Mouse (Mus musculus): Measurements from ENCODE around the gene Hsd17b14.
"Not testable (repeated sequence)": the region's sequence is repeated elsewhere in the genome, so short reads cannot be mapped to it uniquely, and the experiment has no call there.

The Hsd17b14 gene

DNA sequence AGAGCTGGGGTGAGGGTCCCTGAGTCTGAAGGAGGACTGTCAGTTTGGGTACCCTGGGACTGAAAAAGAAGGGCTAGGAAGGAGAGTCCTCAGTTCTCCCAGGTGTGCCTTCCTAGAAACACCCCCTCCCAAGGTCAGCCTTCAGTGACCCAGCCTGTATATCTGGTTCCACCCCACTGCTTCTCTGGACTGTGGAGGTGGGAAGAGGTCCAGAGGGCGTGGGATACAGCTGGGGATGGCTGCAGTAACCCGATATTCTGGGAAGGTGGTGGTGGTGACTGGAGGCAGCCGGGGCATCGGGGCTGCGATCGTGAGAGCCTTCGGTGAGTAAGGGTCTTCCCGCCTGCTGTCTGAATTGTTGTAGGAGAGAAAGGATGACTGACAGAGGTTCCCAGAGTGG, at the start of gene Hsd17b14:
Gene Hsd17b14, plus strand, starts transcription at position 150 of the 400 bp plus-strand sequence.
- DNase-seq, result no peak

DNA sequence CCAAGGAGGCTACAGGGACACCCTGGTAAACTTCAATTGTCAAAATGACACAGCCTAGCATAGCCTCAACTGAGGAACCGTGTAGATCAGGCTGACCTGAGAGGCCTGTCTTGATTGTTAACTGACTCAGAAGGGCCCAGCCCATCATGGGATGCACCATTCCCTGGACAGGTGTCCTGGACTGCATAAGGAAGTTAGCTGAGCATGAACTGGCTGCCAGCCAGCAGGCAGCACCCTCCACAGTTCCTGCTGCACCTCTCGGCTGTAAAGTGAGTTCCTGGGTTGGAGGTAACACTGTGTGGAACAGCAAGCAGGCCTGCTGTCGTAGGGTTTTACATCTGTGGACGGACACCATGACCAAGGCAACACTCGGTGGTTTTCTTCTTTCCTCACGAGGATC, 47.1 kb upstream of the Hsd17b14 start:
- no peak for DNase-seq

- DNase-seq, result no peak
Measured at GRCm38 (mm10) chr7:45508561-45508960, 46.1 kb upstream of the Hsd17b14 start.

DNA sequence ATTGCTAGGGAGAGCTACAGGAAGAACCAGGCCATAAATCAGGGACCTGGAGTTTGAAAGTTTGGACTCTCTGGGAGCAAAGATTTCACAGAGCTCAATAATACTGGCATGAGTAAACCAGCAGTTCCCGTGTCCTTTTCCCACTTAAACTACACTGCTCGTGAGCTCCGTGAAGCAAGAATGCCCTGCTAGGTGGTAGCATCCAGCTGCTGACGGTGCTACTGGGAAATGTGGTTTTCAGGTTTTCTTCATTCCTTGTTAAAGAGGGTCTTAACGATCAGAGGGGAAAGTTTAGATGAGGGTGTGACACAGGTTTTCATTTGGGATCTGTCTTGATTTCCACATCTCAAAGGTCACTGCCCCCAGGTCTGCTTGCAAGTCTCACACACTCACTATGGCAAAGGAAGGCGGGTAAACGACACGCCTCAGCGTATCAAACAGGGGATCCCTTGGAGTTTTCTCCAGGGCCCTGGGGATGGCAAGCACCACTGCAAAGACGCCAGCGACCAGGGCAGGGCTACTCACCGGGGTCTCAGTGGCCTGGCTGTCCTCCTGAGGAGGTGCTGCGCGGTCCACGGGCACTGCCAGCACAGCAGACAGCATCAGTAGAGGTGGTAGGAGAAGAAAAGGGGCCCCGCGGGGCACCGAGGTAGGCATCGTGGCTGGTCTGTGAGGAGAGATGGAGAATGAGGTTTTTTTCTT, 45.4 kb upstream of the Hsd17b14 start:
- no peak for DNase-seq

DNA sequence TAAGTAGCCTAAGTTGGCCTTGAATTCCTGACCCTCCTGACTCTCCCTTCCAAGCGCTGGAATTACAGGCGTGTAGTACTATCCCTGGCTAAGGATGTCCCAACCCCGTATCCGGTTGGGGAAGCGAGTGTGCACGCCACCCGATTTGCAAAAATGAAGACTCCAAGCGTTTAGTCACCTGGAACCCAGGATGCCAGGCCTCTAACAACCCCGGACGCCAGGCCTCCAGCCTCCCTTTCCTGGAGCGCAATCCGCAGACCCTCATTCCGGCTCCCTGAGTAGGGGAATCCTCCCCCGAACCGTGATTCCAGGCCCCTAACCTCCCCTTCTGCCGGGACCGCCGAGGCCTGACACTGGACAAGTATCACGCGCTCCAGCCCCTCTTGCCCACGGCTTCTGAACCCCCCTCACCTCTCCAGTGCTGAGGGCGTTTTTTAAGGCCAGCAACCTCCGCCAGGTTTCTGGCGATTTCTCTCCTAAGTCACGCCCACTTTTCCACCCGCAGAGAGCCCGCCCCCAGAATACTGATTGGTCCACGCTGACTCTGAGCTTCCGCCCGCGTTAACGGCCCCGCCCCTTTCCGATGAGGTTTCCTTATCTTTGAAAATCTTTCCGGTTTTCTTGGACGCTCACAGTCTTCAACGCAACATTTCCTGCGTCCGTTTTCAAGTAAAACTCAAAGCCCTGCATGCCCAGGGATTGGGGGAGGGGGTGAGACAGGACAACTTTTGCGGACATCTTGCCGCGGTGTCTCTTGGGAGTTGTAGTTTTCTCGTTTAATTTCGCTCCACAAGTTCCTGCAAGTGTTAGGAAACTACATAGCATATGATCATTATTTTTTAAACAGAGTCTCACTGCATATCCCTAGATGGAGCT, 44.5 kb upstream of the Hsd17b14 start, which contains the start of gene Nucb1:
Gene Nucb1, minus strand, starts transcription at position 495 of the 876 bp plus-strand sequence.
- DNase-seq, result peak; percentile 93

DNA sequence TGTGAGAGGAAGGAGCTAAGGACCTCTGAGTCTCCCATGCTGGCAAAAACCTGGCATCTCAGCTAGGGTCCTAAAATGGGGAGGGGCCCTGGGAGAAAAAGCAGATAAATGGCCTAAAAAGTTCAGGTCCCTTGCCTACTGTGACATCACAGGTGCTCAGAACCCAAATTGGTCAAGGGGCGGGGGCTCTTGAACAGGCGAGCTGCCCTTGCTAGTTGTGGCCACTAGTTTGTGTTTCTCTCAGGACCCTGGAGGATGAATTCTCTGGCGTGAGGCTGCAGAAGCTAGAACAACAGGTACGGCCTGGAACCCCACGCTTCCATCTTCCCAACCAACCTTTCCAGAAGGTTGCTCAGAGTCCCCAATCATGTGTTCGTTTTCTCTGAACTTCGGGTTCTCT, 40.3 kb upstream of the Hsd17b14 start:
- DNase-seq, result no peak

- DNase-seq, result no peak
Measured at GRCm38 (mm10) chr7:45515436-45515835, 39.3 kb upstream of the Hsd17b14 start.

DNA sequence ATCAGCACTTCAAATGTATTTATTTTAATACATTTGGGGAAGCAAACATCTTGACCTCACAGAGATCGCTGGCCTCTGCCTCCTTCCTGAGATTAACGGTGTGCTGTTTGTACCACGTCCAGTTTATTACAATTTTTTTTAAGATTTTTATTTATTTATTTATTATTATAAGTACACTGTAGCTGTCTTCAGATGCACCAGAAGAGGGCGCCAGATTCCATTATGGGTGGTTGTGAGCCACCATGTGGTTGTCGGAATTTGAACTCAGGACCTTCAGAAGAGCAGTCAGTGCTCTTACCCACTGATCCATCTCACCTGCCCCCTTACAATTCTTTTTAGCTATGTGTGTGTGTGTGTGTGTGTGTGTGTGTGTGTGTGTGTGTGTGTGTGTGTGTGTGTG, 37.8 kb upstream of the Hsd17b14 start:
- DNase-seq, result not testable (repeated sequence)

- no peak for DNase-seq
Measured at GRCm38 (mm10) chr7:45518618-45519017, 36.1 kb upstream of the Hsd17b14 start.

DNA sequence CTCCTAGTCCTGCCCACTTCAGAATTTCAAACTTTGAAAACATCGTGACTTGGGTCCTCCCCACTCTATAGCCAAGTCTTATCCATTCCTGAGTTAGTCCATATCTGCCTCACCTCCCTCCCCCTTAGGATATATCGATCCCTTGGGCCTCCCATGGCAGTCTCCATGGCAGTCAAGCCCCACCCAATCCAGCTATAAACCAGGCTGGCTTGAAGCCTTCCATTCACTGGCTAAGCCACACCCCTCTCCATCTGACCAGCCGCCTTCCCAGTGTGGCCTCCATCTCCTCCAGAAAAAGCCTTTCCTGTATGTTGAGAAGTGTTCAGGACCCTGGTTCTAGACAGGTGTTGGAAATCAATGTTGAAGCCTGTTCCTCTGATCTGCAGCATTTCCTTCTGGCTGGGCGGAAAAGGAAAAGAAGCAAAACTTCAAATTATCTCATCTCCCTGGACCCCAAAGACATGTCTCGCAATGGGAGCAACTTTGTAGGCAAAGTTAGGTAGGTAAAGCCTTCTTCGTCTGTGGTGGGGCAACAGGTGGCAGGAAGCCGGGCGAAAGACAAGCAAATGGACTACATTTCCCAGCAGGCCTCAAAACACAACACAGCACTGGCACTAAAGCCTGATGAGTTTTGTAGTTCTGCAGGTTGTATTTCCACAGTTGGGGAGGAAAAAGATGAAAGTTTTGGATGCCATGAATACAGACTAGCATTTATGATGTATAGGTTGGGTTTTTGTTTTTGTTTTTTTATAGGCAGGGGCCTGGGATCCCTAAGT, 35.2 kb upstream of the Hsd17b14 start:
- DNase-seq, result no peak

DNA sequence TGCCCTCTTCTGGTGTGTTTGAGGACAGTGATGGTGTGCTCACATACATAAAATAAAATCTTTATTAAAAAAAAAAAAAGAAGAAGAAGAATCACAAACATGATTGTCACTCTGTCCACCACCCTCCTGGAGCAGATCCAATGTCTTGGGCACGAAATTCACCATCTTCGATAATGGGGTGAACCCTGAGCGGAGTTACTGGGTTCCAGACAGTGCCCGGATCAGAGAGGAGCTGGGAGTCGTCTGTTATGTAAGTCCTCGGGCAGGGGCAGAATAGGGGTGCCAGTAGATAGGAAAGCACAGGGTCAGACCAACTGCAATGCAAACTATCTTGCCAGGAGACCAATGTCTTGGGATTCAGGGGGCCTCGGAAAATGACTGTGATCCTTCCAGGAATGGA, 34.1 kb upstream of the Hsd17b14 start:
- DNase-seq, result no peak

- DNase-seq, result peak; percentile 88
Measured at GRCm38 (mm10) chr7:45521728-45522184, 32.9 kb upstream of the Hsd17b14 start.

GRCm38 (mm10) chr7:45522194-45522752, 32.4 kb upstream of the Hsd17b14 start:
- no peak for DNase-seq

DNA sequence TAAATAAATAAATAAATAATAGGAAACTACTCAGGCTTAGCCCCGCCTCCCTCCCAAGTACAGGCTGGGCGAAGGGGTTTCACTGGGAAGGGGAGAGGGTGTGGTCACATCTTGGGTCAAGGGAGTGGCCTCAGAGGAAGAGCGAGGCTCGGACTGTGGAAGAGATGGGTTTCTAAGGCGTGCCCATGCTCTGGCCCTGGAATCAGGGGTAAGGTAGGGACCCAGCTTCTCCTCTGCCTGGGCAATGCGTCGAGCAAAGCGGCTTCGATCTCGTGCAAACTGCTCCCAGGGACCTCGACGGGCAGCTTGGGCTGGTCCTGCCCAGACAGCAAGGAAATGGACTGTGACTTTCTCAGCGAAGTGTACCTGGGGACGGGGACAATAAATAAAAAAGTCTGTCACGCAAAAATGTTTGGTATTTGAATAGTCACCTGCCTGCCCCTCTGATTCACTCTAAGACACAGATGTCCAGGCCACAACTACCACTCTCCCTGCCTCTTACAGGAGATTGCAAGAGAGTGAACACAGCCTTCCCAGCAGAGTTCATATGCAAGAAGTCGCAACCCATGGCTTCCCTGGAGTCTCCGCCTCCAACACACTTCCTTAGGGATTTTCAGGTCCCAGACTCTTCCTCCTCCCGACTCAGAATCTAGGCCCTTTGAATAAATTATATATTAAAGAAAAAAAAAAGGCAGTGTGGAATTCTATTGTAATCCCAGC, 31.6 kb upstream of the Hsd17b14 start:
- no peak for DNase-seq

- peak; percentile 23 for DNase-seq
Measured at GRCm38 (mm10) chr7:45523678-45524170, 31.0 kb upstream of the Hsd17b14 start.

- peak; percentile 64 for DNase-seq
Measured at GRCm38 (mm10) chr7:45524841-45525621, 29.7 kb upstream of the Hsd17b14 start.

GRCm38 (mm10) chr7:45525809-45526473, 28.8 kb upstream of the Hsd17b14 start, which contains the start of the genes Ppp1r15a and Plekha4:
TSS of gene Ppp1r15a (minus strand) at chr7:45526268.
TSS of gene Plekha4 (plus strand) at chr7:45526330.
- DNase-seq, result peak; percentile 96

- peak; percentile 76 for DNase-seq
Measured at GRCm38 (mm10) chr7:45526474-45527120, 28.1 kb upstream of the Hsd17b14 start.

DNA sequence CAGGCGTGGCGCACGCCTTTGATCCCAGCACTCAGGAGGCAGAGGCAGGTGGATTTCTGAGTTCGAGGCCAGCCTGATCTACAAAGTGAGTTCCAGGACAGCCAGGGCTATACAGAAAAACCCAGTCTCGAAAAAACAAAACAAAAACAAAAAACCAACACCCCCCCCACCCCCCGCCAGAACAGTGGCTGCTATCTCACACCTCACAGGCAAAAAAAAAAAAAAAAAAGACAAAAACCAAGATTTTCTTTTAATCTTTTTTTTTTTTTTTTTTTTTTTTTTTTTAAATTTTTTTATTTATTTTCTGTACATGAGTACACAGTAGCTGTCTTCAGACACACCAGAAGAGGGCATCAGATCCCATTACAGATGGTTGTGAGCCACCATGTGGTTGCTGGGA, 27.5 kb upstream of the Hsd17b14 start:
- DNase-seq, result not testable (repeated sequence)

GRCm38 (mm10) chr7:45529461-45529860, 25.2 kb upstream of the Hsd17b14 start:
- DNase-seq, result peak; percentile 27
